Mouse (Mus musculus) neural tube, embryonic 12.5 days (tissue): ENCODE measurements at regions not wholly inside any gene's neighbourhood (a gene's known extent, or its start where the extent isn't known, plus 50 kb on each side); places are given as distances from the start of the nearest gene placed in this dataset. TPM values are rescaled to one million over a fixed set of nuclear protein-coding genes. Genes with fewer than 3 reads are reported as not detected.

Source experiments
- ATAC-seq: fragments of 200-750 bp; cut with Nextera tagmentation; 2 replicates; pipeline ENCODE4 v1.8.0; 2017; ENCODE audit warnings: low read depth, mild to moderate bottlenecking, moderate TSS enrichment, moderate library complexity; ENCODE audit not compliant: low FRiP score
- H3K27ac ChIP-seq: fragments of 300-500 bp; sonication (generic); 2 replicates; pipeline ENCODE4 v1.5.1; 2016
- H3K27me3 ChIP-seq: fragments of 300-500 bp; sonication (generic); replicated peaks from 2 replicates; pipeline ENCODE4 v1.6.1; 2016; ENCODE audit warnings: mild to moderate bottlenecking
- H3K36me3 ChIP-seq: fragments of 300-500 bp; sonication (generic); 2 replicates; pipeline ENCODE4 v1.6.1; 2016; ENCODE audit warnings: mild to moderate bottlenecking
- H3K4me1 ChIP-seq: fragments of 300-500 bp; sonication (generic); 2 replicates; pipeline ENCODE4 v1.6.1; 2016
- H3K4me2 ChIP-seq: fragments of 300-500 bp; sonication (generic); replicated peaks from 2 replicates; pipeline ENCODE4 v1.6.1; 2016; ENCODE audit warnings: mild to moderate bottlenecking
- H3K4me3 ChIP-seq: fragments of 300-500 bp; sonication (generic); 2 replicates; pipeline ENCODE4 v1.5.1; 2016
- H3K9ac ChIP-seq: fragments of 300-500 bp; sonication (generic); 2 replicates; pipeline ENCODE4 v1.6.1; 2016; ENCODE audit warnings: mild to moderate bottlenecking
- H3K9me3 ChIP-seq: fragments of 300-500 bp; sonication (generic); 2 replicates; pipeline ENCODE4 v1.6.1; 2016; ENCODE audit warnings: mild to moderate bottlenecking
- WGBS: fragments of 180-500 bp; shearing (Covaris S2); methylation state at CpG from one replicate; pipeline ENCODE4 v1.1.7; 2016; 5-methylcytosine and 5-hydroxymethylcytosine counted together
- microRNA-seq: library from miRNA; unstranded; fragments of <30 nt; microRNA quantifications from one replicate; pipeline ENCODE4, GENCODE M21; 2017

GRCm38 (mm10) chr3:33219271-33220065 lies 76.4 kb upstream of the Pex5l start:
- H3K9ac ChIP-seq: no peak overlapping the region
- H3K4me2 ChIP-seq: no peak overlapping the region
- no peak overlapping the region for H3K27ac ChIP-seq
- H3K4me1 ChIP-seq: no peaks in the 10 kb centered on the region
- WGBS: 43% methylated on average over 2 of the region's 2 CpGs
- no peaks in the 10 kb centered on the region for H3K9me3 ChIP-seq
- H3K27me3 ChIP-seq: no peaks in the 10 kb centered on the region
- ATAC-seq: peak; percentile 57; the same call in 1 of the 2 replicates
- no peaks in the 10 kb centered on the region for H3K36me3 ChIP-seq
- no peak overlapping the region for H3K4me3 ChIP-seq

GRCm38 (mm10) chr3:33218291-33218690 lies 75.2 kb upstream of the Pex5l start:
- H3K36me3 ChIP-seq: no peaks in the 10 kb centered on the region
- no peak overlapping the region for H3K9ac ChIP-seq
- H3K9me3 ChIP-seq: no peaks in the 10 kb centered on the region
- H3K27ac ChIP-seq: no peak overlapping the region
- no peak overlapping the region for H3K4me2 ChIP-seq
- peak; percentile 30; the same call in 1 of the 2 replicates for ATAC-seq
- H3K4me3 ChIP-seq: no peak overlapping the region
- no peaks in the 10 kb centered on the region for H3K27me3 ChIP-seq
- 51% methylated on average over 2 of the region's 2 CpGs for WGBS
- H3K4me1 ChIP-seq: no peaks in the 10 kb centered on the region

- Histone ChIP-seq H3K27ac (no peak overlapping the region), H3K27me3 (no peaks in the 10 kb centered on the region), H3K4me3 (no peak overlapping the region), H3K9me3 (no peaks in the 10 kb centered on the region), H3K9ac (no peak overlapping the region), H3K4me2 (no peak overlapping the region), H3K36me3 (no peaks in the 10 kb centered on the region), H3K4me1 (no peaks in the 10 kb centered on the region)
- peak; percentile 91 for ATAC-seq
- WGBS: 54% methylated on average over 18 of the region's 18 CpGs
Observed at GRCm38 (mm10) chr3:33217360-33218034, 74.5 kb upstream of the Pex5l start.

GRCm38 (mm10) chr3:33211224-33211817 lies 68.3 kb upstream of the Pex5l start:
- H3K4me2 ChIP-seq: no peak overlapping the region
- 79% methylated on average over 4 of the region's 4 CpGs for WGBS
- no peaks in the 10 kb centered on the region for H3K27me3 ChIP-seq
- no peak overlapping the region for H3K9ac ChIP-seq
- no peak overlapping the region for H3K4me3 ChIP-seq
- no peak overlapping the region for H3K27ac ChIP-seq
- H3K4me1 ChIP-seq: no peaks in the 10 kb centered on the region
- ATAC-seq: no peak
- no peaks in the 10 kb centered on the region for H3K9me3 ChIP-seq
- H3K36me3 ChIP-seq: no peaks in the 10 kb centered on the region

Small RNA genes in the stretch of these regions (microRNA-seq; reads per million reads assigned to microRNA genes)
- gene Gm27974: not detected
